Mouse (Mus musculus) spleen, postnatal 36 days (tissue): ENCODE data around the gene Samm50.
"Not testable (repeated sequence)": the region's sequence is repeated elsewhere in the genome, so short reads cannot be mapped to it uniquely, and the experiment has no call there.

Experiments used
- DNase-seq, 2 experiments: peaks; one replicate each; pipeline ENCODE4 v3.0.0; 2022; ENCODE audit warnings: low spot score in 2 of 2, mixed read lengths in 1 of 2

Samm50 gene

GRCm38 (mm10) chr15:84192058-84192791, at the start of gene Samm50:
TSS of gene Samm50 (plus strand) at chr15:84192241.
- DNase-seq: peak; percentile 91

- DNase-seq: no peak
Observed at GRCm38 (mm10) chr15:84156158-84156557, 35.9 kb upstream of the Samm50 start.

DNA sequence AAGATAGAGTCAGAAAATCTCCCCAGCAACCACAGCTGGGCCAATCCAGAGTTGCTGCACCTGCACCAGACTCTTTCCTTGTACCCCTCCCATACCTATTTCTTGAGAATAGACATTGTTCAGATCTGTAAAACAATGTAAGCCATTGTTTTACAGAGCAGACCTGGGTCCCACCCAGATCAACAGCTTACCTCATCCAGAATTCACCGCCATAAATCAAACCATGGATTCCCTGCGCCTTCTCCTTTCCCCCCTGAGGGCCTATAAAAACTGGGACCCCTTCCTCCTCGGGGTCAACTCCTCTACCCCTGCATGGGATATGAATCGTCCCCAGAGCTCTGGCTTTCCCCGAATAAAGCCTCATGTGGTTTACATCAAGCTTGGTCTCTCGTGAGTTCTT, 34.5 kb upstream of the Samm50 start:
- not testable (repeated sequence) for DNase-seq

DNA sequence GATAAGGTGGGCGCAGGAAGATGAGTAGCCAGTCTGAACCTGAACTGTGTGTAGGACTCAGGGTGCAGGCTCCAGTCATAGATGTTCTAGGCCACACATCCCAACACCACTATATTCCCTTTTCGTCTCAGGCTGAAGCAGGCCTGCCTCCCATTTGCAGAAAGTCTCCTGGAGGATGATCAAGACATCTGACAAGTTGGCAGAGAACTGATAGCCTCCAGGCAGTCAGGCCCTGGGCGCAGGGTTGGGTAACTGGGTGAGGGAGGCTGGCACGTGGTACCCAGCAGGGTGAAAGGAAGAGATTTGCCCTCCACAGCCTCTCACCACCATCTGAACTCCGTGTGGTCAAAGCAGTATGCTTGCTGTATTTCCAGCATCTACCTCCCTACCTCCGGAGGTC, 30.2 kb upstream of the Samm50 start:
- DNase-seq: no peak

DNA sequence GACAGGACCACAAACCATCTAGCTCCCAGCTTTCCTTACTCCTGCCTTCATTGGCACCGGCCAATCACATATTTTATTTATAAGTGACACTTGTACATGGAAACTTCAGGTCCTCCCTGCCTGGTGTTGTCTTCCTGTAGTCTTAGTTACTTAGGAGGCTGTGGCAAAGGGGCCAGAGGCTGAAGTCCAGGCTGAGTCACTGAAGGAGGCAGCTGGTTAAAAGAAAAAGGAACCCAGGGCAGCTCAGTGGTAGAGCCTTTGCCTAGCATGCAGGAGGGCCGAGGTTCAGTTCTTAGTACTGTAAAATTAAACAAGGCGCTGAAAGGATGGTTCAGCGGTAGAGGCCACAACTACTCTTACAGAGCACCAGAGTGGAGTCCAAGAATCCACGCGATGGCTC, 25.2 kb upstream of the Samm50 start:
- no peak for DNase-seq

- DNase-seq: peak; percentile 54 to 68
Observed at GRCm38 (mm10) chr15:84167600-84167999, 24.4 kb upstream of the Samm50 start, which contains the start of gene Pnpla3. TSS of gene Pnpla3 (plus strand) at chr15:84167837.

GRCm38 (mm10) chr15:84168170-84169161, 23.6 kb upstream of the Samm50 start:
- DNase-seq: no peak

GRCm38 (mm10) chr15:84169511-84169910, 22.5 kb upstream of the Samm50 start:
- DNase-seq: no peak

- no peak for DNase-seq
Observed at GRCm38 (mm10) chr15:84171166-84171565, 20.9 kb upstream of the Samm50 start.

GRCm38 (mm10) chr15:84178733-84179132, 13.3 kb upstream of the Samm50 start:
- no peak for DNase-seq

- no peak for DNase-seq
Observed at GRCm38 (mm10) chr15:84182000-84182399, 10.0 kb upstream of the Samm50 start.

GRCm38 (mm10) chr15:84183967-84184366, 8.1 kb upstream of the Samm50 start:
- peak in 1 of 2 experiments; percentile 12 for DNase-seq

DNA sequence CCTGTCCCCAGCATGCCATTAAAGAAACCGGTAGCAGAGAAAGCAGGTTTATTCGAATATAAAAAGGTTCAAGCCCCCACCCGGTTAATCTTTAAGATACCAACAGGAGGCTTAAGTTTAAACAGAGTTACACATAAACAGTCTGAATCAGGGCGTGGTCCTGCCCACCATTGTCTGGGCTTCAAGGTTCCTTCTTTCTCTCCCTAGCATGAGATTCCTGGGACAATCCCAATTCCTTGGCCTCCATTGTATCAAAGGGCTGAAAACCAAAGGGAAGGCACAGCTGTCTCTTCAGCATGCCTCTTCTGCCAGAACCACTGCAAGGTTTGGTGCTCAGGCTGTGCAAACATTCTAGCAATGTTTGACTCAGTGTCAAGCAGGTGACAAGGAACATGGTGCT, 5.8 kb upstream of the Samm50 start:
- DNase-seq: no peak

GRCm38 (mm10) chr15:84188887-84189530, 3.0 kb upstream of the Samm50 start:
- DNase-seq: no peak

GRCm38 (mm10) chr15:84189881-84190280, 2.2 kb upstream of the Samm50 start:
- DNase-seq: no peak

- no peak for DNase-seq
Observed at GRCm38 (mm10) chr15:84191724-84192057, 350 bp upstream of the Samm50 start.

DNA sequence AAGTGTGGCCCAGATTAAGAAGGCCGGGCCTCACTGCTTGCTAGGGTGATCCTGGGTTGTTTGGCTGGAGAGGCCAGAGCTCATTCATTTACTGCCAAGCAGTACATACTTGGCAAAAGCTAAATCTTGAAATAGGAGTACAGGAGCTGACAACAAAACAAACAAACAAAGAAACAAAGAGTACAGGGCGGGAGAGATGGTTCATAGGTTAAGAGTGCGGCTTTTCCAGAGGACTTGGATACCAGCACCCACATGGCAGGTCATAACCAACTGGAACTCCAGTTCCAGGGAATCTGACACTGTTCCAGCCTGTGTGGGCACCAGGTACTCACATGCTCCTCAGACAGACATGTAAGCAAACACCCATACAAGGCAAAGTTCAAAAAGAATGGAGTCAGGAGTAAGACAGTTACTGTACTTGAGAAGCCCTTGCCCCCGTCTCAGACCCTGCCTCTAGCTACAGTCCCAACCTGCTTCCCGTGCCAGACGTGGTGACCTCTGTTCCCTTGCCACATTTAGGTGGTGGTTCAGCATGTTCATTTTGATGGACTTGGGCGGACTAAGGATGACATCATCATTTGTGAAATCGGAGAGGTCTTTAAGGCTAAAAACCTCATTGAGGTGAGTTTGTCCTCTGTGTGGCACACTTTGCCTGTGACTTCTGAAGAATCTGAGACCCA, 4.6 kb downstream of the Samm50 start:
- no peak for DNase-seq

- no peak for DNase-seq
Observed at GRCm38 (mm10) chr15:84207327-84207726, 15.3 kb downstream of the Samm50 start.

- DNase-seq: peak; percentile 58 to 77
Observed at GRCm38 (mm10) chr15:84209517-84210412, 17.7 kb downstream of the Samm50 start.

- no peak for DNase-seq
Observed at GRCm38 (mm10) chr15:84210461-84210860, 18.4 kb downstream of the Samm50 start.

DNA sequence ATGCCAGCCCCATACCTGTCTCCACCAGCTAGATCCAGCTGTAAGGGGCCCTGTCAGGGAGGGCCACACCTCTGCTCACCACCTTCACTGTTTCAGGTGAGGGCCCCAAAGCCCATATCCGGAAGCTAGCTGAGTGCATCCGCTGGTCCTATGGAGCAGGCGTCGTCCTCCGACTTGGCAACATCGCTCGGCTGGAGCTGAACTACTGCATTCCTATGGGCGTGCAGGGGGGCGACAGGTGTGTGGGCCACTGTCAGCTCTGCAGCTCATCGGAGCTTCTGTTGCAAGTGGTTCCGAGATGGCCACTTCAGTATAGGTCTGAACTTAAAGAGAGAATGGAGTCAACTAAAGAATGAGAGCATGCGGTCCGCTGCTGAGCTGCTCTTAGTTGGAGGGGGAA, 18.9 kb downstream of the Samm50 start:
- DNase-seq: no peak
